Mouse (Mus musculus) forebrain, embryonic 13.5 days (tissue): ENCODE data around the gene Gm973. TPM values are rescaled to one million over a fixed set of nuclear protein-coding genes. Genes with fewer than 3 reads are reported as not detected.

Experiments
- ATAC-seq: fragments of 200-750 bp; cut with Nextera tagmentation; 2 replicates; pipeline ENCODE4 v1.8.0; 2017
- H3K27ac ChIP-seq: fragments of 300-500 bp; sonication (generic); 2 replicates; pipeline ENCODE4 v1.5.1; 2015; ENCODE audit warnings: inconsistent platforms, mild to moderate bottlenecking, moderate library complexity
- H3K27me3 ChIP-seq: fragments of 300-500 bp; sonication (generic); 2 replicates; pipeline ENCODE4 v1.6.1; 2015; ENCODE audit warnings: mild to moderate bottlenecking, inconsistent platforms
- H3K36me3 ChIP-seq: fragments of 300-500 bp; sonication (generic); 2 replicates; pipeline ENCODE4 v1.6.1; 2015; ENCODE audit warnings: mild to moderate bottlenecking, inconsistent platforms; ENCODE audit not compliant: poor library complexity, severe bottlenecking
- H3K4me1 ChIP-seq: fragments of 300-500 bp; sonication (generic); 2 replicates; pipeline ENCODE4 v1.6.1; 2015; ENCODE audit warnings: inconsistent platforms
- H3K4me2 ChIP-seq: fragments of 300-500 bp; sonication (generic); 2 replicates; pipeline ENCODE4 v1.6.1; 2015; ENCODE audit warnings: inconsistent platforms, mild to moderate bottlenecking, moderate library complexity
- H3K4me3 ChIP-seq: fragments of 300-500 bp; sonication (generic); 2 replicates; pipeline ENCODE4 v1.5.1; 2015; ENCODE audit warnings: mild to moderate bottlenecking, inconsistent platforms
- H3K9ac ChIP-seq: fragments of 300-500 bp; sonication (generic); 2 replicates; pipeline ENCODE4 v1.6.1; 2015; ENCODE audit warnings: mild to moderate bottlenecking, inconsistent platforms
- H3K9me3 ChIP-seq: fragments of 300-500 bp; sonication (generic); replicated peaks from 2 replicates; pipeline ENCODE4 v1.6.1; 2016; ENCODE audit warnings: inconsistent platforms
- WGBS: fragments of 180-500 bp; shearing (Covaris S2); methylation state at CpG from one replicate; pipeline ENCODE4 v1.1.7; 2015; 5-methylcytosine and 5-hydroxymethylcytosine counted together
- polyA plus RNA-seq: library from polyadenylated mRNA; unstranded; fragments of >200 nt; fragmentation: Nextera tagmentation; extraction: Ambion mirVana; gene quantifications from 2 replicates; pipeline ENCODE4 v1.2.1, GENCODE M21; 2015

Gene Gm973
- polyA plus RNA-seq, 1 experiment from 2014 or later: 3.0 TPM

DNA sequence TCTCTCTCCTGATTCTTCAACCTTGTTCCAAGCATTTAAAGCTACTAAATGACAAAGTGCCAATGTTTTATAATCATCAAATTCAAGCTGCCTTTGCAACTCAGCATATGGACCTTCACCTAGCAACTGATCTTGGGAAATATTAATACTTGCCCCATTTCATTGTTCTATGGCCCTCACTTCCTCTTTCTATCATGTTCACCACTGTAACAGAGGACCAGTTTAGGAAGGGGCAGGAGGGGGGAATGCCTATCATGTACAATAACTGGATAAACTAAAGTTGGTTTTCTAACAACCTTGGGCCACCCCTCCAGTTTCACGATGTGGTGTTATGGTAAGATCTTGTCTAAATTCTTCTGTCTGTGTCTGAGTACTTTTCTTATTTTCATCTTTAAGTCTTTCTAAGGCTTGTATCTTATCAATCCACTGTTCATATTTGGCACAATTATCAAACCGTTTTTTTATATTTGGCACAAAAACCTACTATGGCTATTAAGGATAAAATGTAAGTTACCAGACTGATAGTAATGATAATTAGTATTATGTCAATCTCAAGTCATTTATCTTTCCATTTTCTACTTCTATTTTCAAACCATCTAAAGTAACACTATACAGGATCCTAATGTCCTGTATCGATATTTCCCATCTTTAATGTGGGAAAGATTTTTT lies 137.3 kb downstream of the Gm973 start:
- Histone ChIP-seq H3K4me3 (no peak overlapping the region), H3K4me1 (no peaks in the 10 kb centered on the region), H3K27ac (no peak overlapping the region), H3K27me3 (no peaks in the 10 kb centered on the region), H3K9ac (no peak overlapping the region), H3K4me2 (no peak overlapping the region), H3K9me3 (no peaks in the 10 kb centered on the region), H3K36me3 (peaks cover 35% of the 10 kb centered on the region)
- WGBS: 95% methylated on average over 3 of the region's 3 CpGs
- ATAC-seq: no peak

- no peak for ATAC-seq
- peaks cover 21% of the 10 kb centered on the region for H3K36me3 ChIP-seq
- H3K27me3 ChIP-seq: no peaks in the 10 kb centered on the region
Measured at GRCm38 (mm10) chr1:59656244-59657171, 140.4 kb downstream of the Gm973 start.

GRCm38 (mm10) chr1:59663456-59664135 lies 147.5 kb downstream of the Gm973 start:
- Histone ChIP-seq H3K4me2 (no peak overlapping the region), H3K27me3 (no peaks in the 10 kb centered on the region), H3K9me3 (no peaks in the 10 kb centered on the region), H3K36me3 (no peaks in the 10 kb centered on the region), H3K9ac (no peak overlapping the region), H3K27ac (no peak overlapping the region), H3K4me1 (peaks cover 12% of the 10 kb centered on the region), H3K4me3 (no peak overlapping the region)
- no peak for ATAC-seq
- 96% methylated on average over 3 of the region's 3 CpGs for WGBS

More at GRCm38 (mm10) chr1:59656244-59657171, 140.4 kb downstream of the Gm973 start:
- 91% methylated on average over 7 of the region's 7 CpGs for WGBS
- Histone ChIP-seq H3K4me3 (no peak overlapping the region), H3K9me3 (no peaks in the 10 kb centered on the region), H3K4me2 (no peak overlapping the region), H3K4me1 (no peaks in the 10 kb centered on the region), H3K27ac (no peak overlapping the region), H3K9ac (no peak overlapping the region)

GRCm38 (mm10) chr1:59668871-59669270 lies 152.8 kb downstream of the Gm973 start:
- ATAC-seq: no peak

DNA sequence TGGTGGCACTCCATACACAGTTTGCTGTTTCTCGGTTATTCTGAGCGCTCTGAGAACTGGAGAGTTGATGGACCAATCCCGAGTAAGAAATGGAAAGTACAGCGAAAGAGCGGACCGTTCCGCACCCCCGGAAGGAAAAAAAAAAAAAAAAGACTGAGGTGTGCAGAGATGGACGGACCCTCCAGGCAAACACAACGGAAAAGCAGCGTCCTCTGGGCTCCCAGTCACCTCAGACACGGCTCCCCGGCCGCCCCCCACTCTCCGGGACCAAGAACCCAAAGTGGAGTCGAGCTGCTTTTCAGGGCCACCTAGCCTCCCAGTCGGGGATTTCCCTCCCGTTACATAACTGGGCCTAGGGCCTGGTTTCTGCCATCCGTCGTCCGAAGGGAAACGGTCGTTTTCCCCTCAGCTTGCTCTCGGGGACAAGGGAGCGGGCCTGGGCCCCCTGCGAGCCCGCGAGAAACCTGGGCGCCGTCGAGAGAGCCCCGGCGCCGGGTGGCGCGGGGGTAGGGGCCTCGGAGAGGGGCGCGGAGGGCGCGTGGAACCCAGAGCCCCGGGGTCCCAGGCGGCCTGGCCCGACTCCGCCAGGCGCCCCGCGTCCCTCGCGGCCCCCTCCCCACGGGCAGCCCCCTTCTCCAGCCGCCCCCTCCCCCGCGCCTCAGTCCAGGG lies 154.0 kb downstream of the Gm973 start:
- H3K36me3 ChIP-seq: 0 out of 2 replicates have a peak, but pooled peaks cover 3% of the 10 kb centered on the region
- peak overlapping the region; percentile 95 for H3K27ac ChIP-seq
- H3K9ac ChIP-seq: peak overlapping the region; percentile 96
- H3K27me3 ChIP-seq: no peaks in the 10 kb centered on the region
- under 1% methylated on average over 46 of the region's 54 CpGs for WGBS
- peak overlapping the region; percentile 87 for H3K4me2 ChIP-seq
- no peaks in the 10 kb centered on the region for H3K9me3 ChIP-seq
- ATAC-seq: no peak; the same call in 1 of the 2 replicates
- H3K4me1 ChIP-seq: peaks cover 26% of the 10 kb centered on the region
- peak overlapping the region; percentile 96 for H3K4me3 ChIP-seq

More at GRCm38 (mm10) chr1:59668871-59669270, 152.8 kb downstream of the Gm973 start:
- Histone ChIP-seq H3K27me3 (no peaks in the 10 kb centered on the region), H3K4me1 (peaks cover 26% of the 10 kb centered on the region), H3K4me3 (no peak overlapping the region), H3K27ac (no peak overlapping the region), H3K4me2 (peak overlapping the region; percentile 87), H3K36me3 (0 out of 2 replicates have a peak, but pooled peaks cover 3% of the 10 kb centered on the region), H3K9me3 (no peaks in the 10 kb centered on the region), H3K9ac (no peak overlapping the region)
- WGBS: 82% methylated on average over 2 of the region's 2 CpGs

DNA sequence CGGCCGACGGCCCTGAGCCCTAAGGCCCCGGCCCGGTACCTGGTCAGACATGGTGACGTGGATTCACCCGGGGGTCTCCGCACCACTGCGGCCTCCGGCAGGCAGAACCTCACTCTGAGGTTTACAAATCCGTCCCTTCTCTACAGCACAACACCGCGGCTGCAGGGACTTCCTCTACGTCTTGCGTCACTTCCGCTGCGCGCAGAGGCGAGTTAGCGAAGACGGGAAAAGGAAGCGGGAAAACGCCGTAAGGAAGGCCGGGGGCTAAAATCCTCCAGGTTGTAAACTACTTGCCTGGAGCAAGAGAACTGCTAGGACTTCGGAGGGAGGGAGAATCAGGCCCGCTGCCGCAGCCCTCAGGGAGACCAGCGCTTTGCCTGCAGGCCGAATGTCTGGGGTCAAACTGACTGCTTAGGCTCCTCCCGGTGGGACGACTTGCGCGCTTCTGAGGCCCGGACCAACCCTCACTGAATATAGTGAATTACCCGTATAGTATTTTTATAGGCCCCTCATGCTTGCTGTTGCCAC lies 154.6 kb downstream of the Gm973 start, which contains the start of gene Sumo1:
Gene Sumo1 (minus strand): TSS at position 194 of the 528 bp plus-strand sequence.
- H3K9ac ChIP-seq: peak within 1 kb of the TSS; percentile 96
- peak within 1 kb of the TSS; percentile 96 for H3K4me3 ChIP-seq
- H3K27me3 ChIP-seq: no peaks in the 10 kb centered on the region
- 0 out of 2 replicates have a peak, but pooled peaks cover 3% of the 10 kb centered on the region for H3K36me3 ChIP-seq
- WGBS: under 1% methylated on average over 33 of the region's 36 CpGs
- H3K4me2 ChIP-seq: peak within 1 kb of the TSS; percentile 87
- H3K9me3 ChIP-seq: no peaks in the 10 kb centered on the region
- H3K27ac ChIP-seq: peak within 1 kb of the TSS; percentile 95
- peaks cover 23% of the 10 kb centered on the region for H3K4me1 ChIP-seq
- ATAC-seq: peak; percentile 98

GRCm38 (mm10) chr1:59673661-59674060 lies 157.6 kb downstream of the Gm973 start:
- WGBS: over 99% methylated on average over 2 of the region's 2 CpGs
- Histone ChIP-seq H3K4me2 (no peak overlapping the region), H3K9me3 (no peaks in the 10 kb centered on the region), H3K27me3 (no peaks in the 10 kb centered on the region), H3K4me1 (peaks cover 17% of the 10 kb centered on the region), H3K9ac (no peak overlapping the region), H3K27ac (no peak overlapping the region), H3K36me3 (0 out of 2 replicates have a peak, but pooled peaks cover 3% of the 10 kb centered on the region), H3K4me3 (no peak overlapping the region)
- ATAC-seq: no peak

- peaks cover 14% of the 10 kb centered on the region for H3K27me3 ChIP-seq
- ATAC-seq: no peak; the same call in 1 of the 2 replicates
- no peak overlapping the region for H3K27ac ChIP-seq
- no peaks in the 10 kb centered on the region for H3K36me3 ChIP-seq
- peak overlapping the region; percentile 67 for H3K4me2 ChIP-seq
- H3K9ac ChIP-seq: peak overlapping the region; percentile 45; the same call in 1 of the 2 replicates
- H3K4me1 ChIP-seq: peaks cover 23% of the 10 kb centered on the region
- WGBS: 9% methylated on average over 11 of the region's 11 CpGs
- no peaks in the 10 kb centered on the region for H3K9me3 ChIP-seq
- peak overlapping the region; percentile 70 for H3K4me3 ChIP-seq
Measured at GRCm38 (mm10) chr1:59683926-59684818, 168.1 kb downstream of the Gm973 start.

GRCm38 (mm10) chr1:59684819-59685755 lies 169.0 kb downstream of the Gm973 start, which contains the start of gene Nop58:
Gene Nop58 (plus strand): TSS chr1:59684971.
- H3K9ac ChIP-seq: peak within 1 kb of the TSS; percentile 78
- peaks cover 23% of the 10 kb centered on the region for H3K4me1 ChIP-seq
- peaks cover 14% of the 10 kb centered on the region for H3K27me3 ChIP-seq
- H3K9me3 ChIP-seq: no peaks in the 10 kb centered on the region
- peaks cover 6% of the 10 kb centered on the region; the same call in 1 of the 2 replicates for H3K36me3 ChIP-seq
- peak; percentile 98 for ATAC-seq
- under 1% methylated on average over 49 of the region's 49 CpGs for WGBS
- H3K27ac ChIP-seq: peak within 1 kb of the TSS; percentile 76
- H3K4me3 ChIP-seq: peak within 1 kb of the TSS; percentile 70
- peak within 1 kb of the TSS; percentile 95 for H3K4me2 ChIP-seq
